Mouse (Mus musculus): ENCODE measurements around the gene Cdh10. TPM values are rescaled to one million over a fixed set of nuclear protein-coding genes. Genes with fewer than 3 reads are reported as not detected.

Gene Cdh10
- 10 to 100 TPM; 63.2 to 65.5 TPM for total RNA-seq (2021)

- DNase-seq, result peak; percentile 87
- intact Hi-C loops (cut with DNase I), result loop anchor here (10.0 kb wide), 1 partner anchor 1724 kb away; no protein-coding TSS in a partner anchor
These were observed at the start of gene Cdh10 for GRCm38 (mm10) chr15:18818185-18818973. Gene Cdh10, plus strand, starts transcription at chr15:18818947.

- intact Hi-C loops (cut with DNase I), result no loop called here
- no peak for DNase-seq
These were observed 9.5 kb upstream of the Cdh10 start for GRCm38 (mm10) chr15:18809148-18809827.

GRCm38 (mm10) chr15:18817707-18818106 is 1.0 kb upstream of the Cdh10 start:
- DNase-seq, result no peak
- intact Hi-C loops (cut with DNase I), result loop anchor here (10.0 kb wide), 1 partner anchor 1723 kb away; no protein-coding TSS in a partner anchor

GRCm38 (mm10) chr15:18820226-18820625 is 1.5 kb downstream of the Cdh10 start:
- intact Hi-C loops (cut with DNase I), result loop anchor here (2.0 to 5.0 kb wide), 2 partner anchors 222 to 457 kb away; no protein-coding TSS in a partner anchor
- DNase-seq, result no peak

- intact Hi-C loops (cut with DNase I), result loop anchor here (2.0 to 5.0 kb wide), 2 partner anchors 221 to 456 kb away; no protein-coding TSS in a partner anchor
- peak; percentile 93 for DNase-seq
These were observed 2.5 kb downstream of the Cdh10 start for GRCm38 (mm10) chr15:18821114-18821756.

GRCm38 (mm10) chr15:18823420-18823819 is 4.7 kb downstream of the Cdh10 start:
- intact Hi-C loops (cut with DNase I), result loop anchor here (5.0 kb wide), 1 partner anchor 219 kb away; no protein-coding TSS in a partner anchor
- DNase-seq, result no peak

- DNase-seq, result peak; percentile 65
- intact Hi-C loops (cut with DNase I), result no loop called here
These were observed 13.5 kb downstream of the Cdh10 start for GRCm38 (mm10) chr15:18832263-18832662.

- no peak for DNase-seq
- intact Hi-C loops (cut with DNase I), result no loop called here
These were observed 23.0 kb downstream of the Cdh10 start for GRCm38 (mm10) chr15:18841769-18842168.

GRCm38 (mm10) chr15:18844807-18845206 is 26.1 kb downstream of the Cdh10 start:
- intact Hi-C loops (cut with DNase I), result no loop called here
- DNase-seq, result peak; percentile 46

- peak; percentile 87 for DNase-seq
These were observed 31.8 kb downstream of the Cdh10 start for GRCm38 (mm10) chr15:18850497-18850896.

GRCm38 (mm10) chr15:18858135-18858534 is 39.4 kb downstream of the Cdh10 start:
- intact Hi-C loops (cut with DNase I), result no loop called here
- no peak for DNase-seq

More at GRCm38 (mm10) chr15:18850497-18850896, 31.8 kb downstream of the Cdh10 start:
- intact Hi-C loops (cut with DNase I), result no loop called here

GRCm38 (mm10) chr15:18869871-18870270 is 51.1 kb downstream of the Cdh10 start:
- intact Hi-C loops (cut with DNase I), result no loop called here
- no peak for DNase-seq

- intact Hi-C loops (cut with DNase I), result no loop called here
- no peak for DNase-seq
These were observed 62.7 kb downstream of the Cdh10 start for GRCm38 (mm10) chr15:18881467-18881866.

GRCm38 (mm10) chr15:18886673-18887072 is 67.9 kb downstream of the Cdh10 start:
- DNase-seq, result no peak
- intact Hi-C loops (cut with DNase I), result no loop called here

GRCm38 (mm10) chr15:18888912-18889311 is 70.2 kb downstream of the Cdh10 start:
- intact Hi-C loops (cut with DNase I), result no loop called here
- DNase-seq, result no peak

- intact Hi-C loops (cut with DNase I), result no loop called here
- DNase-seq, result no peak
These were observed 71.6 kb downstream of the Cdh10 start for GRCm38 (mm10) chr15:18890358-18890757.

- DNase-seq, result no peak
- intact Hi-C loops (cut with DNase I), result no loop called here
These were observed 82.0 kb downstream of the Cdh10 start for GRCm38 (mm10) chr15:18900776-18901175.

GRCm38 (mm10) chr15:18904131-18904530 is 85.4 kb downstream of the Cdh10 start:
- intact Hi-C loops (cut with DNase I), result no loop called here
- DNase-seq, result no peak

GRCm38 (mm10) chr15:18910612-18911011 is 91.9 kb downstream of the Cdh10 start:
- intact Hi-C loops (cut with DNase I), result no loop called here

GRCm38 (mm10) chr15:18925392-18926117 is 106.8 kb downstream of the Cdh10 start:
- intact Hi-C loops (cut with DNase I), result no loop called here
- no peak for DNase-seq

More at GRCm38 (mm10) chr15:18910612-18911011, 91.9 kb downstream of the Cdh10 start:
- DNase-seq, result no peak

Data from left cerebral cortex, postnatal 4 days (tissue).